Mouse (Mus musculus) olfactory bulb, adult 2 months (tissue): Measurements from ENCODE around the gene Akirin1. TPM values are rescaled to one million over a fixed set of nuclear protein-coding genes. Genes with fewer than 3 reads are reported as not detected.

ENCODE experiments used
- H3K27ac ChIP-seq: fragments of 200-500 bp; 2 replicates; pipeline ENCODE4 v1.5.1; 2012; ENCODE audit warnings: low read depth, low read length; ENCODE audit not compliant: insufficient read depth
- H3K4me1 ChIP-seq: fragments of 200-500 bp; 2 replicates; pipeline ENCODE4 v1.6.1; 2012; ENCODE audit warnings: low read length; ENCODE audit not compliant: control insufficient read depth, insufficient read depth
- H3K4me3 ChIP-seq: fragments of 200-500 bp; 2 replicates; pipeline ENCODE4 v1.5.1; 2012; ENCODE audit warnings: mild to moderate bottlenecking, low read depth, low read length, moderate library complexity; ENCODE audit not compliant: insufficient read depth
- CTCF ChIP-seq: fragments of 200-500 bp; IDR thresholded peaks from 2 replicates; pipeline ENCODE4 v1.5.1; 2012; ENCODE audit warnings: low read depth, mild to moderate bottlenecking, low read length, moderate library complexity; ENCODE audit not compliant: insufficient read depth
- POLR2A ChIP-seq: fragments of 200-500 bp; IDR thresholded peaks from 2 replicates; pipeline ENCODE4 v1.6.1; 2012; ENCODE audit warnings: mild to moderate bottlenecking, low read depth, low read length, moderate library complexity; ENCODE audit not compliant: insufficient read depth
- WGBS: fragments of 180-500 bp; shearing (Covaris S2); methylation state at CpG from one replicate; pipeline ENCODE4 v1.1.7; 2018; 5-methylcytosine and 5-hydroxymethylcytosine counted together
- polyA plus RNA-seq: library from polyadenylated mRNA; stranded (reverse); fragments of >200 nt; gene quantifications from 2 replicates; pipeline ENCODE4 v1.2.4, GENCODE M21; 2012; ENCODE audit warnings: low replicate concordance; ENCODE audit not compliant: missing spikeins, insufficient read depth, insufficient read length

Akirin1 gene
- polyA plus RNA-seq, 1 experiment = not detected

GRCm38 (mm10) chr4:123765071-123765470 is 14.9 kb upstream of the Akirin1 start:
- 90% methylated on average over 6 of the region's 6 CpGs for WGBS
- Histone ChIP-seq H3K4me3 (no peak overlapping the region), H3K4me1 (0 out of 2 replicates have a peak, but pooled peaks cover 3% of the 10 kb centered on the region), H3K27ac (no peak overlapping the region)
- TF ChIP-seq POLR2A (no peak), CTCF (no peak)

GRCm38 (mm10) chr4:123758306-123758705 is 8.2 kb upstream of the Akirin1 start:
- TF ChIP-seq POLR2A (no peak), CTCF (no peak)
- WGBS = 60% methylated on average over 4 of the region's 4 CpGs
- no peak overlapping the region for H3K4me3 ChIP-seq
- no peaks in the 10 kb centered on the region for H3K4me1 ChIP-seq
- no peak overlapping the region for H3K27ac ChIP-seq

- Histone ChIP-seq H3K4me1 (peaks cover 5% of the 10 kb centered on the region), H3K27ac (peak overlapping the region; percentile 56; the same call in 1 of the 2 replicates), H3K4me3 (peak overlapping the region; percentile 60)
- no peak for TF ChIP-seq POLR2A
- TF ChIP-seq CTCF = no peak
- WGBS = under 1% methylated on average over 8 of the region's 8 CpGs
Measured at GRCm38 (mm10) chr4:123750707-123751312, 665 bp upstream of the Akirin1 start.

GRCm38 (mm10) chr4:123749484-123750130 is 538 bp downstream of the Akirin1 start:
- peak overlapping the region; percentile 66; the same call in 1 of the 2 replicates for H3K27ac ChIP-seq
- TF ChIP-seq POLR2A = no peak
- TF ChIP-seq CTCF = no peak
- under 1% methylated on average over 55 of the region's 55 CpGs for WGBS
- H3K4me1 ChIP-seq = peaks cover 7% of the 10 kb centered on the region
- peak overlapping the region; percentile 86 for H3K4me3 ChIP-seq

- WGBS = 4% methylated on average over 10 of the region's 10 CpGs
- Histone ChIP-seq H3K4me3 (peak overlapping the region; percentile 86), H3K27ac (no peak overlapping the region), H3K4me1 (peaks cover 7% of the 10 kb centered on the region)
- TF ChIP-seq CTCF (no peak), POLR2A (no peak)
Measured at GRCm38 (mm10) chr4:123748726-123749415, 1.3 kb downstream of the Akirin1 start.

- WGBS = 87% methylated on average over 4 of the region's 4 CpGs
Measured at GRCm38 (mm10) chr4:123745221-123745775, 4.8 kb downstream of the Akirin1 start.

GRCm38 (mm10) chr4:123742891-123743290 is 7.3 kb downstream of the Akirin1 start:
- WGBS = 88% methylated on average over 1 of the region's 1 CpGs
- H3K4me1 ChIP-seq = peaks cover 5% of the 10 kb centered on the region
- no peak overlapping the region for H3K27ac ChIP-seq
- TF ChIP-seq POLR2A (no peak), CTCF (no peak)
- no peak overlapping the region for H3K4me3 ChIP-seq

More at GRCm38 (mm10) chr4:123745221-123745775, 4.8 kb downstream of the Akirin1 start:
- Histone ChIP-seq H3K4me1 (peaks cover 5% of the 10 kb centered on the region), H3K4me3 (no peak overlapping the region), H3K27ac (no peak overlapping the region)
- no peak for TF ChIP-seq POLR2A
- no peak for TF ChIP-seq CTCF

- H3K27ac ChIP-seq = no peak overlapping the region
- no peak overlapping the region for H3K4me3 ChIP-seq
- 91% methylated on average over 4 of the region's 4 CpGs for WGBS
- TF ChIP-seq CTCF = no peak
- TF ChIP-seq POLR2A = no peak
- H3K4me1 ChIP-seq = 0 out of 2 replicates have a peak, but pooled peaks cover 1% of the 10 kb centered on the region
Measured at GRCm38 (mm10) chr4:123738708-123739107, 11.4 kb downstream of the Akirin1 start.

- Histone ChIP-seq H3K27ac (no peak overlapping the region), H3K4me3 (no peak overlapping the region), H3K4me1 (peaks cover 10% of the 10 kb centered on the region; the same call in 1 of the 2 replicates)
- TF ChIP-seq POLR2A (no peak), CTCF (no peak)
- 72% methylated on average over 9 of the region's 9 CpGs for WGBS
Measured at GRCm38 (mm10) chr4:123733532-123733931, 16.6 kb downstream of the Akirin1 start.
